ENCODE assay signal across 7 mouse cellular contexts in the genomic region with DNA sequence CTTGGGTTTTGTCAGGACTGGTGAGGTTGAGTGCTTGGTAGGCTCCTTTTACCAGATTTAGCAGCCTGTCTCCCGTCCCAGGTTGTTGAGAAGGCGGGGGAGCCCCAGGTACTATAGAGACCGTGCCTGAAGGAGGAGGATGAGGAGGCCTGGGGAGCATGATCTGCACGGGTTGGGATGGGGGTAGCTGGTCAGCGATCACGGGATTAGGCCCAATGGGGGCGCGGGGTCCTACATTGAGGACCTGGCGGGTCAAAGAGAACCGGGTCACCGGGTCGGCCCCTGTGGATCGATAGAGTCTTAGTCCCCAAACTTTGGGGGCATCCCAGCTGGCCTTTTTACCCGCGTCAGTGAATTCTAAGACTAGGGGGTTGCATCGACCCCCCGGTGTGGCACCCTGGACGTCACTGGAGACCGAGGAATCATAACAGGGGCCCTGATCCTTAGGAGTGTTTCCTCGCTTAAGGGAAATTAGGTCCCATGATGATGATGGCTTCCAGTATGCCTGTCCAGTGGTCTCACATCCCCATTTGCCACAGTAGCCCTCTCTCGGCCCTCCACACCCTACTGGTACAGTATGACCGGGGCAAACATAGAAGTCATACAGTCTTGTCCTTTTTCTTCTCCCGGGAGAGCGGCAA. TPM values are rescaled to one million over a fixed set of nuclear protein-coding genes. Genes with fewer than 3 reads are reported as not detected.
A peak's percentile ranks its signal among the peaks of the same experiment; 100 is the strongest.
DNase-seq lines count a peak whose midpoint lies in the region.
"Not testable (repeated sequence)": the region's sequence is repeated elsewhere in the genome, so short reads cannot be mapped to it uniquely, and the experiment has no call there.

No protein-coding gene starts in this region.

- peak; percentile 68 for DNase-seq in cerebellum, adult 11 months
- peak; percentile 50 to 72 for DNase-seq in frontal cortex, postnatal 14 days (ENCODE audit: low spot score in 2 of 2)
- DNase-seq in heart, adult 9 months (ENCODE audit: low spot score in 2 of 2) = peak; percentile 56 to 65
- peak; percentile 63 for DNase-seq in layer of hippocampus, adult 11-12 months (ENCODE audit: low spot score)
- peak; percentile 41 to 83 for DNase-seq in left cerebral cortex, postnatal 10 days (ENCODE audit: extremely low spot score in 1 of 2, low spot score in 2 of 2)
- DNase-seq in ovary, postnatal 36 days (ENCODE audit: low spot score) = peak; percentile 61
- DNase-seq in thymus, adult 18-20 months = peak; percentile 52 to 60

- intact Hi-C loops in left cerebral cortex, postnatal 10 days (cut with DNase I) = not testable (repeated sequence)

RNA-seq across cellular contexts. Expression of a gene that starts 27.7 kb away (rescaled TPM):
- 10 to 100 TPM; 43.6 to 47.6 TPM for total RNA-seq in left cerebral cortex, postnatal 10 days (2021)

Comparison
In these comparisons a context has a peak if more than half of its experiments do, and no peak if none do; other contexts are left out.
1. Peak in every context shown above with its lines: DNase-seq.